Mouse (Mus musculus) stomach, embryonic 14.5 days (tissue): Measurements from ENCODE around the gene Casp6. TPM values are rescaled to one million over a fixed set of nuclear protein-coding genes. Genes with fewer than 3 reads are reported as not detected.

Source experiments
- ATAC-seq: fragments of 200-750 bp; cut with Nextera tagmentation; 2 replicates; pipeline ENCODE4 v1.8.0; 2017; ENCODE audit warnings: low read depth, moderate TSS enrichment; ENCODE audit not compliant: insufficient number of reproducible peaks, insufficient read depth, low FRiP score
- H3K27ac ChIP-seq: fragments of 300-500 bp; sonication (generic); 2 replicates; pipeline ENCODE4 v1.5.1; 2014; ENCODE audit warnings: mild to moderate bottlenecking, low read length, moderate library complexity, mixed read lengths
- H3K27me3 ChIP-seq: fragments of 300-500 bp; sonication (generic); 2 replicates; pipeline ENCODE4 v1.6.1; 2014; ENCODE audit warnings: low read length, control low read depth, mixed read lengths; ENCODE audit not compliant: control insufficient read depth, insufficient read depth
- H3K36me3 ChIP-seq: fragments of 300-500 bp; sonication (generic); 2 replicates; pipeline ENCODE4 v1.6.1; 2014; ENCODE audit warnings: mild to moderate bottlenecking, control low read depth, low read length, moderate library complexity, mixed read lengths; ENCODE audit not compliant: control insufficient read depth, insufficient read depth
- H3K4me1 ChIP-seq: fragments of 300-500 bp; sonication (generic); 2 replicates; pipeline ENCODE4 v1.6.1; 2014; ENCODE audit warnings: low read length, control low read depth, mixed read lengths; ENCODE audit not compliant: control insufficient read depth, insufficient read depth
- H3K4me2 ChIP-seq: fragments of 300-500 bp; sonication (generic); replicated peaks from 2 replicates; pipeline ENCODE4 v1.6.1; 2014; ENCODE audit warnings: low read depth, low read length, control low read depth
- H3K4me3 ChIP-seq: fragments of 300-500 bp; sonication (generic); 2 replicates; pipeline ENCODE4 v1.5.1; 2014; ENCODE audit warnings: low read depth, low read length, control low read depth
- H3K9ac ChIP-seq: fragments of 300-500 bp; sonication (generic); replicated peaks from 2 replicates; pipeline ENCODE4 v1.6.1; 2014; ENCODE audit warnings: low read depth, mild to moderate bottlenecking, control low read depth, low read length, moderate library complexity, mixed read lengths
- H3K9me3 ChIP-seq: fragments of 300-500 bp; sonication (generic); 2 replicates; pipeline ENCODE4 v1.6.1; 2016; ENCODE audit warnings: low read depth, low read length, control low read depth; ENCODE audit not compliant: control insufficient read depth
- WGBS: fragments of 180-500 bp; shearing (Covaris S2); extraction: QIAGEN DNeasy Blood & Tissue Kit; methylation state at CpG from one replicate; pipeline ENCODE4 v1.1.7; 2014; 5-methylcytosine and 5-hydroxymethylcytosine counted together
- polyA plus RNA-seq: library from polyadenylated mRNA; unstranded; fragments of >200 nt; fragmentation: Nextera tagmentation; extraction: Ambion mirVana; gene quantifications from 2 replicates; pipeline ENCODE4 v1.2.1, GENCODE M21; 2014

Gene Casp6
- polyA plus RNA-seq, 1 experiment from 2014 or later: 98.6 TPM

GRCm38 (mm10) chr3:129932443-129932842 is 31.2 kb downstream of the Casp6 start:
- no peak overlapping the region for H3K4me2 ChIP-seq

GRCm38 (mm10) chr3:129936561-129936960 is 35.3 kb downstream of the Casp6 start:
- Histone ChIP-seq H3K4me1 (no peaks in the 10 kb centered on the region), H3K27ac (no peak overlapping the region), H3K36me3 (no peaks in the 10 kb centered on the region), H3K9ac (no peak overlapping the region), H3K9me3 (no peaks in the 10 kb centered on the region), H3K4me2 (no peak overlapping the region), H3K4me3 (no peak overlapping the region), H3K27me3 (no peaks in the 10 kb centered on the region)
- no peak for ATAC-seq
- WGBS: 55% methylated on average over 9 of the region's 9 CpGs

More at GRCm38 (mm10) chr3:129932443-129932842, 31.2 kb downstream of the Casp6 start:
- H3K27me3 ChIP-seq: no peaks in the 10 kb centered on the region
- WGBS: 56% methylated on average over 4 of the region's 4 CpGs
- H3K9ac ChIP-seq: no peak overlapping the region
- no peak overlapping the region for H3K27ac ChIP-seq
- no peak overlapping the region for H3K4me3 ChIP-seq
- ATAC-seq: no peak
- H3K4me1 ChIP-seq: no peaks in the 10 kb centered on the region
- no peaks in the 10 kb centered on the region for H3K9me3 ChIP-seq
- H3K36me3 ChIP-seq: no peaks in the 10 kb centered on the region

DNA sequence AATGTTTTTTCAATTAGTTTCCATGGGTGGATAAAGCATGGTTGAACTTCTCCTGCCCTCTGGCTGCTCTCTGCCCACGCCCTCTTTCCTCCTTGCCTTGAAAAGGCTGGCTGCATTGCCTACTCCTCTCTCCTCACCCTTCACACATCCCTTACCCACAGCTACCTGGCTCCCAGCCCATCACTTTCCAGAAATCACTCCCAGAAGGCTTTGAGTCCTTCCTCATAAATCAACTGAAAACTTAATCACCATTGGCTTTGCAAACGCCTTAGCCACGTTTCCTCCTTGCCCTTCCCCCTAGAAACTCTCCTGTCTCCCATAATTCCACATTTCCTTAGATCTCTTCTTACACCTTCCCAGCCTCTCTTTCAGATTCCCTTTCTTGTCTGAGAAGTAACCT is 36.6 kb downstream of the Casp6 start:
- Histone ChIP-seq H3K27me3 (no peaks in the 10 kb centered on the region), H3K36me3 (no peaks in the 10 kb centered on the region), H3K4me1 (no peaks in the 10 kb centered on the region), H3K9ac (no peak overlapping the region), H3K4me2 (no peak overlapping the region), H3K9me3 (no peaks in the 10 kb centered on the region), H3K4me3 (no peak overlapping the region), H3K27ac (no peak overlapping the region)
- no peak for ATAC-seq
- WGBS: 41% methylated on average over 3 of the region's 3 CpGs

GRCm38 (mm10) chr3:129939058-129939457 is 37.8 kb downstream of the Casp6 start:
- no peak for ATAC-seq
- no peaks in the 10 kb centered on the region for H3K9me3 ChIP-seq
- H3K9ac ChIP-seq: no peak overlapping the region
- no peak overlapping the region for H3K4me3 ChIP-seq
- no peaks in the 10 kb centered on the region for H3K36me3 ChIP-seq
- H3K4me2 ChIP-seq: no peak overlapping the region
- H3K4me1 ChIP-seq: no peaks in the 10 kb centered on the region
- H3K27ac ChIP-seq: no peak overlapping the region
- WGBS: 68% methylated on average over 7 of the region's 7 CpGs
- no peaks in the 10 kb centered on the region for H3K27me3 ChIP-seq

- H3K36me3 ChIP-seq: no peaks in the 10 kb centered on the region
- WGBS: 88% methylated on average over 2 of the region's 2 CpGs
- H3K9me3 ChIP-seq: no peaks in the 10 kb centered on the region
- no peak overlapping the region for H3K9ac ChIP-seq
- no peak overlapping the region for H3K4me3 ChIP-seq
- H3K4me1 ChIP-seq: no peaks in the 10 kb centered on the region
- H3K4me2 ChIP-seq: no peak overlapping the region
- ATAC-seq: no peak
- no peak overlapping the region for H3K27ac ChIP-seq
- H3K27me3 ChIP-seq: no peaks in the 10 kb centered on the region
Measured at GRCm38 (mm10) chr3:129940780-129941179, 39.6 kb downstream of the Casp6 start.

DNA sequence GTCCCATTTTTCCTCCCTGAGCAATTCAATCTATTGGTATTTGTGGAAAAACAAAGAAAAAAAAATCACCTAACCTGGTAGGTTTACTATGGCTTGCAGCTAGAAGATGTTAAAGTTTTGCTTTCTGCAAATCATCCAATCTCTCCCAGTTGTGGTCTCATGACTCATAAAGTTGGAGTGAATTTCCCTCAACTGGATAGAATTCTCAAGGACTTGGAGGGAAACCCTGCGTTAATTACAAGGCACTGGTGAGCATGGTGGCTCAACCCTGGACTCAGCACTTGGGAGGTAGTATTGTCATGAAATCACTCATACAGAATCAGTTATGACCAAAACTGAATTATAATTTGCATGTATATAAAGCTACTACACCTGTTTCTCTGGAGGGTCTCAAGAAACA is 40.1 kb downstream of the Casp6 start:
- no peak for ATAC-seq
- Histone ChIP-seq H3K4me2 (no peak overlapping the region), H3K4me1 (no peaks in the 10 kb centered on the region), H3K36me3 (no peaks in the 10 kb centered on the region), H3K27me3 (no peaks in the 10 kb centered on the region), H3K4me3 (no peak overlapping the region), H3K9ac (no peak overlapping the region), H3K9me3 (no peaks in the 10 kb centered on the region), H3K27ac (no peak overlapping the region)
- WGBS: 97% methylated on average over 1 of the region's 1 CpGs

DNA sequence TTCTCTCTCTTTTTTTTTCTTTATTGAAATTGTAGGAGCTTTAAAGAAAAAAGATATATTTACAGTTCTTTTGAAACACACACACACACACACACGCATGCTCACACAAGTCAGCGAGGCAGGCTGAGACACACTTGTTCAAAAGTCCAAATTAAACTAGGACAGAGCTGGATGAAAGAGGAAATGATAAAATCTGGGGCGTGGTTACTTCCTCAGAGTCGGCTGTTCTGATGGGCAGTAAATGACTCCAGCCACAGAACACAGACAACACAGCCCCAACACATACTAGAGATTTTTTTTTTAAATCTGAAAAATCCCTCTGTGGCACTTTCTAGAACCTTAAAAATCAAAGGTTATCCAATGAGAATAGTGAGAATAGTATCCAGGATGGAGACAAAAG is 42.6 kb downstream of the Casp6 start:
- ATAC-seq: no peak
- Histone ChIP-seq H3K4me1 (no peaks in the 10 kb centered on the region), H3K27me3 (no peaks in the 10 kb centered on the region), H3K27ac (no peak overlapping the region), H3K9ac (no peak overlapping the region), H3K9me3 (no peaks in the 10 kb centered on the region), H3K4me2 (no peak overlapping the region), H3K36me3 (no peaks in the 10 kb centered on the region), H3K4me3 (no peak overlapping the region)
- WGBS: 76% methylated on average over 4 of the region's 4 CpGs

DNA sequence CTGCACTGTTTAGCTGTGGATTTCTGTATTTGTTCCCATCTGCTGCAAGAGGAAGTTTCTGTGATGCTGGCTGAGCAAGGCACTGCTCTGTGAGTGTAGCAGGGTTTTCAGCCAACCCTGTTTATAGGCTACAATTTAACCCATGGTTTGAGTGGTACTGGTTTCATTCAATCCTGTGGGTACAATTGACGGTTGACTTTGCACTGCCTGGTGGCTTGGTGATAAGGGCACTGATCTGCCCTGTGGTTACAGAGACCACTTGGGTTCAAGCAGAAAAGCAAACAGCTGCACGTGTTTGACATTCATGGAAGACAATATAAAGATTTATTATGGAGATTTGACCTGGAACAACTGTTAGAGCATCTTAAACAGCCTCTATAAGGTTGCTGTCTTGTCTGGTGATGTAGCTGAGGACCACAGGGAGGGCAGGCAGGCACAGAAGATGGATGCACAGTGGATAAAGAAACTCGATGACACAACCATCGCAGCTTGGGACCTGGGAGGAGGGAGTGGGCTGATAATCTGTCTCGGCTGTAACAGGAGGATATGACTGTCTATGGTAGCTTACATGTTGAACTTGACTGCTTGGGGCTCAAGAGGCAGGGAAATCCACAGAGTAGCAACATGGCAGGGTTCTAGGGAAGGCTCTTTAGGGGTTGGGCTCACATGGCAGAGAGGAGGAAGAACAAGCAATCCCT is 45.1 kb downstream of the Casp6 start:
- no peaks in the 10 kb centered on the region for H3K27me3 ChIP-seq
- ATAC-seq: no peak
- H3K36me3 ChIP-seq: no peaks in the 10 kb centered on the region
- no peaks in the 10 kb centered on the region for H3K9me3 ChIP-seq
- H3K4me3 ChIP-seq: no peak overlapping the region
- no peak overlapping the region for H3K27ac ChIP-seq
- no peaks in the 10 kb centered on the region for H3K4me1 ChIP-seq
- H3K4me2 ChIP-seq: no peak overlapping the region
- H3K9ac ChIP-seq: no peak overlapping the region
- WGBS: 43% methylated on average over 5 of the region's 5 CpGs

- H3K4me3 ChIP-seq: no peak overlapping the region
- H3K4me1 ChIP-seq: no peaks in the 10 kb centered on the region
- H3K36me3 ChIP-seq: no peaks in the 10 kb centered on the region
- no peaks in the 10 kb centered on the region for H3K27me3 ChIP-seq
- no peaks in the 10 kb centered on the region for H3K9me3 ChIP-seq
- ATAC-seq: no peak
- WGBS: 87% methylated on average over 5 of the region's 5 CpGs
- no peak overlapping the region for H3K27ac ChIP-seq
- H3K4me2 ChIP-seq: no peak overlapping the region
- H3K9ac ChIP-seq: no peak overlapping the region
Measured at GRCm38 (mm10) chr3:129948359-129948758, 47.1 kb downstream of the Casp6 start.
